Mouse (Mus musculus) layer of hippocampus, postnatal 14 days (tissue): ENCODE measurements around the gene Il18. TPM values are rescaled to one million over a fixed set of nuclear protein-coding genes. Genes with fewer than 3 reads are reported as not detected.

Experiments
- DNase-seq, 2 experiments: peaks; one replicate each; pipeline ENCODE4 v3.0.0; 2021 to 2022; ENCODE audit warnings: low spot score in 2 of 2, mixed read lengths in 1 of 2
- total RNA-seq, 2 experiments: library from RNA; stranded (reverse); gene quantifications; 2 replicates each; pipeline ENCODE4 v1.2.3; 2021

Il18 gene
- total RNA-seq, 2 experiments from 2014 or later, result 27.8 to 32.9 TPM

- DNase-seq, result no peak
These were observed 2.4 kb upstream of the Il18 start for GRCm38 (mm10) chr9:50552206-50552605.

DNA sequence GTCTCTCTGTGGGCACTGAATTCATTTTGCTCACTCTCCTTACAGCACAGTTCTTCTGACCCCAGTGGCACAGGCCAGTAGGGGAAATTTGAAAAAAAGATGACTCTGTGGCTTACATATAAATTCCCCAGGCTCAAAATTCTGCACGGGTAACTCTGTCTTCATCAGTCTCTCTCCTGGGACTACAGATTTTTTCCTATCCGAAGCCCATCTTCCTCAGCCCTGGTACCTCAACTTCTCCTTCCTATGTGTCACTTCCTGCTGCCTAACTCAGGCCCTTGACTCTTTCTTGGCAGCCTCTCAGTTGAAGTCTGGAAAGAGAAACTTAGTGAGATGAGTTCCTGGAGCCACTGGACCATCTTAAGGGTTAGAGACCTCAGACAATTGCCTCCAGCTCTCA, 1.1 kb upstream of the Il18 start:
- no peak for DNase-seq

DNA sequence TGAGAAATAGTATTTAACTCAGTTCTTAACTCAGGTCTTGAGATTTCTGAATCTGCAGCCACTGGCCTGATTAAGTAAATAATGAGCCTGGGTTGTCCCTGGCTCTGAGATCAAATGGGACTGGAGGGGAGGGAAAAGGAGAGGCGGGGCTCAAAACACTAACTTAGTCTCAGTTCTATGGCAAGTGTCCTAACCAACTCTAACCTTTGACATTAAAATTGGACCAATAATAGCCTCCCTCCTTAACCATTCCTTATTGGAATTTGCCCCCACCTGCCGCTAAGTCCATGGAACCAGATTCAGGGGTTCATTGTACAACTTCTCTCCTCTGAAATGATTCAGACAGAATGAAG, 443 bp downstream of the Il18 start, which contains the start of gene Bco2:
Bco2 (minus strand) TSS at position 88 of the 353 bp plus-strand sequence.
- no peak for DNase-seq

- DNase-seq, result no peak
These were observed 6.7 kb downstream of the Il18 start, which contains the start of gene Tex12 for GRCm38 (mm10) chr9:50561145-50561917. Tex12 (minus strand) TSS chr9:50561325.

GRCm38 (mm10) chr9:50561918-50562360, 7.3 kb downstream of the Il18 start:
- no peak for DNase-seq

DNA sequence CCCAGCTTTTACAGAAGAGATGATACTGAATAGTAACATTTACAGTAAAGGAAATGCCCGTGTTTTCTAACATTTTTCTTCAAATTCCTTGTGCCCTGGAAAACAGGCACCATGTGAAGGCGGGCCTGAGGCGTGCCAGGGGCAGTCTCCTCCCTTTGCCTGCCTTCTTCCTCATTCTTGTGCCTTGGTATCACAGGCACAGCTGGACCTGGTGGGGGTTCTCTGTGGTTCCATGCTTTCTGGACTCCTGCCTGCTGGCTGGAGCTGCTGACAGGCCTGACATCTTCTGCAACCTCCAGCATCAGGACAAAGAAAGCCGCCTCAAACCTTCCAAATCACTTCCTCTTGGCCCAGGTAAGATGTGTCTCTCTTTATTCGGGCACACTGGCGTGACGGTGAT, 10.5 kb downstream of the Il18 start:
- no peak for DNase-seq

GRCm38 (mm10) chr9:50565940-50566339, 11.3 kb downstream of the Il18 start:
- no peak for DNase-seq

DNA sequence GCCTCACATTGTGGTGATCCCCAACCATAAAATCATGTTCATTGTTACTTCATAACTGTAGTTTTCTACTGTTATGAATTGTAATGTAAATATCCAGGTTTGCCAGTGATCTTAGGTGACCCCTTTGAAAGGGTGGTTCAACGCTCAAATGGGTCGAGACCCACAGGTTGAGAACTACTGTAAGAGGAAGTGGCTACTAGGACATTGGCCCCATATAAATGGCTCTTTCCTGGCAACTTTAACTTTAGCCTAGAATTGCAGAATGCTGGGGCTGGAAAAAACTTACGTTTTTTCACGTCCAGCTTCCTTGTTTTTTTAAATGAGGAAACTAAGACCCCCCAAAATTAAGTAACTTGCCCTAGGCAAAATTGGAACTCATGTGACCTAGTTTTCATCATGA, 12.7 kb downstream of the Il18 start:
- DNase-seq, result no peak

GRCm38 (mm10) chr9:50567881-50568280, 13.3 kb downstream of the Il18 start:
- DNase-seq, result no peak

DNA sequence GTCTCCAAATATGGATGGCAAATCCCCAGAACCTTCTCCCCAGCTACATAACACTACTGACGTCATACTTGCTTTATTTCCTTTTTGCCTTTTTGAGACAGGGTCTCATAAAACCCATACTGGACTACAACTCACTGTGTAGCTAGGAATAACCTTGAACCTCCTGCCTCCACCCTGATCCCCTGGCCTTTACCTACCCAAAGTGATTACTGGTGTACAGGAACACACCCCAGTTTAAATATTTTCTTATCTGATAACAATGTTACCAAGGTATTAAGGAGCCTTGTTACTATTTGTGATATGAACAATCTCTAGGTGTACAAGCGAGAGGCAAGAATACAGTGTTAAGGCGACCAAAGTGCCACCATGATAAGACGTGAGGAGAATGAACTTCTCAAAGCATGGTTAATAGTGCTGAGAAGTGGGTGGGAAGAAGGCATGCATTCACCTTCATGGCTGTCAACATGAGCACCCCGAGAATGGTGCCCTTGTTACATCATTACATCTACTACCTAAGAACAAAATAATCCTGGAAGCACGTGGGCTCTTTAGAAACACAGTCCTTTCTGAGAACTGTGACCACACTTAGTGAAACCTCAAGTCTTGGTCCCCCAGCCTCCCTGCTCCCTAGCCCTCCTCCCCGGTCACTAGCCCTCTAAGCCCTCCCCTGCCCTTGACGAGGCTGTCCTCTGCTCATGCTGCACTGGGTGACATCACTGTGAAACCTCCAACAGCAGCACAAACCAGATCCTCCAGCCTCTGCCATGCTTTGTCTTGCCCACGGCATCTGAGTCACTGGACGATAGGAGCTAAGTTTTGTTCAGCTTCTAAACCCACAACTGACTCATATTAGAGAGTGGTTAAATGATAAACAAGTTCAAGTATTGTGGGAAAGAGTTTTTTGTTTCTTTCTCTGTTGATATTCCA, 15.2 kb downstream of the Il18 start:
- DNase-seq, result no peak

DNA sequence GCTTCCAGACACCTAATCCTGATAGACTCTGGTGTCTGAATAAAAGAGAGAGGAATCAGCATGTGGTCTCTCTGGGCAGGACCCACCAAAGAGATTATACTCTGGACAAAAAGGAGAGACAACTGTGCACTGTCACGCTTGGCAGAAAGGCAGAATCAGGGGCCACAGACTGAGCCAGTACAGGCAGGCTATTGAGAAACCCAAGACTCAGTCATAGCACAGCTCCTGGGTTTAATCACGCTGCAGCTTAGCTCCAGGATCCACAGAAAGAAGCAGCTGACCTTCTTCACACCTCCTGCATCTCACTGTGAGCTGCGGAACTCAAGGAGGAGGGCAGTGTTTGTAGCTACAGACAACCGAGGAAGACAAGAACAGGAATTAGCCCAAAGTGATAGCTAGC, 25.7 kb downstream of the Il18 start:
- no peak for DNase-seq

DNA sequence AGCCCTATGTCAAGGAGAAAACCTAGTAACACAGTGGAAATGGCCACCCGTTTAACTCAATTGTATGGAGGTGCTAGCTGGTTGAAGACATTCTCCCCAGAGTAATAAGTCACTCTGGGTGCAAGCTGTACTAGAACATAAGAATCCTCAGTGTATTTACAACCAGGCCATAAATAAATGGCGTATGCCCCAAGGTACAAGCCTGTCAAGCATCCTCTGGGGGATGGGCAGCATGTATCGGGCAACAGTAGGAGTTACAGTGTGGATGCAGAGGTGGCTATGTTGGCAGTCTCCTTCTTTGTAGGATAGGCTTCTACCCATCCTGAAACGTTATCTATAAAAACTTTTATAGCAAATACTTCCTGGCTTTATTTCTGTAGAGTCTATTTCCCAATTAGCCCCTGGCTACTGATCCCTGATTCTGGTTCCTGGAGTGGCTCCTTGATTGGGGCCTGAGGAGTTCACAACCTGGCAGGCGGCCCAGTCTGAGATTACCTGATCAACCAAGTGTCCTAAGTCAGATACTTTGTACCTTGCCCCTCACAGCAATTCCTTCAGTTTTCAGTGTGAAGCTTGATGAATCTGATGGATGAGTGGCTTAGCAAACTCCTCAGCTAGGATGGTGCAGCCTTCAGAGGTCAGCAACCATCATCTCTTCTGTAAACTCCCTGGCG, 30.7 kb downstream of the Il18 start:
- no peak for DNase-seq

DNA sequence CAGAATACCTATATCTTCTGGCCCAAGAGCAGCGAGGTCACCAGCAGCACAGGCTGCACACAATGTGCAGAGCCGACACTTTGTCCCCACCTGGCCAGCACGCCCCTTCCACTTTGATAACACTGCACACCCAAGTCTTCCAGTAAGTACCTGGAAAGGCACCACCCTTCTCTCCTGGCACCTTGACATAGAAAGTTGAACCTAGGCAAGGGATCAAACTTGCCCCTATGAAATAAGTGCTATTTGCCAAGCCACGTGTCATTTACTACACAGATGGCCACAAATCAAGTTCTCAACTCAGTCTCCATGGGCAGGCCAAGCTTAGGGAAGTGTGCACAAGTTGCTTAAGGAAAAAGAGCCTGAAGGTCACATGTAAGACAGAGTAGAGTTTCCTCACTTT, 32.3 kb downstream of the Il18 start:
- no peak for DNase-seq

DNA sequence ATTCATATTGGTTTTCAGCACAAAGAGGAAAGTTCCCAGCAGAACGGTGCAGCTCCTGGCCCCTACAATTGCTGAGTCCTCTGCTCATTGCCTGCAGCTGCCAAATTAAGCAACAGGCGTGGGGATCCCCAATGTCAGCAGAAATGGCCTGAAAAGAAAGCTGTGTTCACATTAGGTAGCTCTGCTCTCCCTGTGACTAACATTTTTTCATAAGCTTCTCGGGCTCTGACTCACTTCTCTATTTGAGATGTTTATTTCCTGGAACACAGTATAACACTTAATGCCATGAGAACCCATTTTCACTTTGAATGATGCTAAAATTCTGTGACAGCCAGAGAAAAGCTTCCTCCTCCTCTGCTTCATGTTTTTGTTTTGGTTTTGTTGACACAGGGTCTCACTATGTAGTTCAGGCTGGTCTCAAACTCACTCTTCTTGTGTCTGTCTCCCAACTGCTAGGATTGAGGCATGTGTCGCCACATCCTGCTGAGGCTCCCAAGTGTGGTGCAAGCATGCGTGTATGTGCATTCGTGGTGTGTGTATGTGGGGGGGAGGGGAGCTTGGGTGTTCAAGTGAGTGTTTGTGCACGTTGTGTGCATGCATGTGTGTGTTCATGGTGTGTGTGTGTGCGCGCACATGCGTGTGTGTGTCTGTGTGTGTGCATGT, 36.4 kb downstream of the Il18 start:
- no peak for DNase-seq

- DNase-seq, result no peak
These were observed 38.3 kb downstream of the Il18 start for GRCm38 (mm10) chr9:50592955-50593354.

DNA sequence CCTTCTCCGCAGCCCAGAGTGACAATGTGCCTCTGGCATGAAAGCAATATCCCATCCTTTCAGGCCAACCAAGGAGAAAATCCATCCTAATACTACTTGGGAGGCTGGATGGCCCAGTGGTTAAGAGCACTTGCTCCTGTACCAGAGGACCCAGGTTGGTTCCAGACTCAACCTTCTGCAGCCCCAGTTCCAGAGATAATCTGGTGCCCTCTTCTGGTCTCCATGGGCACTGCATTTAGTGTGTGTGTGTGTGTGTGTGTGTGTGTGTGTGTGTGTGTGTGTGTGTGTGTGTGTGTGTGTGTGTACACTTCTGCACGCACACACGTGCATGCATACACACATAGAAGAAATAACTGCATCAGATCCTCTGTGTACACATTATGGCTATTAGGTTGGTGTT, 38.9 kb downstream of the Il18 start:
- DNase-seq, result no peak

DNA sequence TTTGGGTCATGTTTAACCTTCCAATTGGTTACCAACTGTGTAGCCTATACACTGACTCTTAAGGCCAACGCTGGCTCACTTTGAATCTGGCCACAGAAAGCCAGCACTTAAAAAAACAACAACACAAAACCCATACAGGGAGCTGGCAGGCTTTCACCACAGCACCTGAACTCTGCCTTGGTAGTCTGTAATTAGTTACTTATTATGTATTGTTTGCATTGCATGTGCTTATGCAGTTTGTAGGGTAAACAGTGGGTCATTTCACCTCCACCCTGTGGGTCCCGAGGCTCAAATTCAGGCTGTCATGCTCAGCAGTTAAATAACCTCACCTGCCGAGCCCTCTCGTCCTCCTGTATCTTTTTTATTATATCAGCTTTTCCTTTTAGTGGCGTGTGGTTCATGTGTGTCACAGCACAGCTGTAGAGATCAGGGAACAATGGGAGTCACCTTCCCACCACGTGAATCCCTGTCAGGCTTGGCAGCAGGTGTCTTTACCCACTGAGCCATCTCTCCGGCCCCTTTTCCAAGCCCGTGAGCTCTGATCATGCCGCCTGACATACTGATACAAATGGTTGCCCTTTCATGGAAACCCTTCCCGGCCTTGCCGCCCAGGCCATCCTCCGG, 40.3 kb downstream of the Il18 start:
- DNase-seq, result no peak

DNA sequence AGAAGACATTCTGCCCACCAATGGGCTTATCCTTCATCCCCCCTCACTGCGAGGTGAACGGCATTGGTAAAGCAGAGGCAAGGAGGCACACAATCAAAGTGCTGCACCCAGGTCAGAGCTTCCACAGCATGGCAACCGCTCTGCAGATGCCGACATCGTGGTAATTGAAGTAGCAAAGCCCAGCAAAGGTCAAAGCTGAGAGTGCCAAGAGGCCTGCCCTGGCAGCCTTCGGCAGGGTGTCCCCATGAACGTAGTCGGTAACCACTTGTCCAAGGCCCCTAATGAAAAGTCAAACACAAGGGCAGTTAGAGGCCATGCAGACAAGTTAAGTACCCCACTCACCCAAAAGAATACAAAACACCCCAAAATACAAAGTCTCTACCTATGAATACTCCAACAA, 42.3 kb downstream of the Il18 start:
- DNase-seq, result no peak

DNA sequence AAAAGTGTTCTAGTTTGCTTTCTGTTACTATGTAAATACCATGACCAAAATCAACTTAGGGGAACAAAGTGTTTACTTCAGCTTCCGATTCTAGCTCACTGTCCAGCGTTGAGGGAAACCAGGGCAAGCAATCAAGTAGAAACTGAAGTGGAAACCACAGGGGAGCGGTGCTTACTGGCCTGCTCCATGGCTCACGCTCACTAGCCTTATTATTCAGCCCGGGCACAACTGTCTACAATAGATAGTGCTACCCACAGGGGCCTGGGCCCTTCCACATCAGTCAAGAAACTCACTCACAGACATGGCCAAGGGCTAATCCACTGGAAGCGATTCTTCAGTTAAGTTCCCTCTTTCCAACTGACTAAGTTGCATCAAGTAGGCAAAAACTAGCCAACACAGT, 46.9 kb downstream of the Il18 start:
- no peak for DNase-seq

DNA sequence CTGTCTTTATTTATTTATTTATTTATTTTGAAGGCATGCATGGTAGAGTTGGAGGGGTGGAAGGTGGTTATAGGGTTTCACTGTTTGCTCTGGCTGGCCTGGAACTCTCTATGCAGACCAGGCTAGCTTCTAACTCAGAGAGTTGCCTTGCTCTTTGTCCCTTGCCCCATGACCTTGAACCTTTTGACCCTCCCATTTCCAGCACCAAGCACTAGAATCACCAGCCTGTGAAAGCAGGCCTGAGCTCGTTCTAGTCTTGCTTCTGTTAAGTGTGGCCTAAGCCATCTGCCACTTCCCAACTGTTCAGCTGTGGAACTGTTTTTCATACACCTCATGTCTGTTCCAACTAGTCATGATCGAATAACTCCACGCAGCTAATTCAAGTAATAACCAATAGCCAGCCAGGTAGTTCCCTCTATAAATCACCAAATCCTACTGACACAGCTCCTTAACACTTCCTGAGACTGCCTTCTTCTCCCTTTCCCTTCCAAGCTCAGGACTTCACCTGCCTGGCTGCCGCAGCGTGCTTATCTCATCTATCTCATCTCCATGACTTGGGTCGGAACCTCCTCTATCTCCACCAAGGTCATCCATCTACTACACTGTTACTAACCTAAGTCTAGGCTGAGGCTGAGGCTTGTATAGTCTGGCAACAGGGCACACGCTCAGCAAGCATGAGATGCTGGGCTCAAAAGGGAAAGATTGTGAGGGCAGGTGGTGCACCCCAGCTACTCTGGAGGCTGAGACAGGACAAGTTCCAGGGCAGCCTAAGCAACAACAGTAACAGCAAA, 47.6 kb downstream of the Il18 start:
- no peak for DNase-seq
